Mouse (Mus musculus) layer of hippocampus, postnatal 25 days (tissue): ENCODE measurements around the gene Ltbp4. TPM values are rescaled to one million over a fixed set of nuclear protein-coding genes. Genes with fewer than 3 reads are reported as not detected.
A peak's percentile ranks its signal among the peaks of the same experiment; 100 is the strongest.

Source experiments
- DNase-seq, 2 experiments: peaks; one replicate each; pipeline ENCODE4 v3.0.0; 2022; ENCODE audit warnings: mixed read lengths in 2 of 2, low spot score in 1 of 2; ENCODE audit errors: extremely low spot score in 1 of 2
- total RNA-seq, 2 experiments: library from RNA; stranded (reverse); gene quantifications; 2 replicates each; pipeline ENCODE4 v1.2.3; 2021

The Ltbp4 gene
- total RNA-seq, 2 experiments from 2014 or later, result 47.2 to 61.7 TPM

GRCm38 (mm10) chr7:27329981-27330380 lies 7.5 kb downstream of the Ltbp4 start:
- DNase-seq, result no peak

DNA sequence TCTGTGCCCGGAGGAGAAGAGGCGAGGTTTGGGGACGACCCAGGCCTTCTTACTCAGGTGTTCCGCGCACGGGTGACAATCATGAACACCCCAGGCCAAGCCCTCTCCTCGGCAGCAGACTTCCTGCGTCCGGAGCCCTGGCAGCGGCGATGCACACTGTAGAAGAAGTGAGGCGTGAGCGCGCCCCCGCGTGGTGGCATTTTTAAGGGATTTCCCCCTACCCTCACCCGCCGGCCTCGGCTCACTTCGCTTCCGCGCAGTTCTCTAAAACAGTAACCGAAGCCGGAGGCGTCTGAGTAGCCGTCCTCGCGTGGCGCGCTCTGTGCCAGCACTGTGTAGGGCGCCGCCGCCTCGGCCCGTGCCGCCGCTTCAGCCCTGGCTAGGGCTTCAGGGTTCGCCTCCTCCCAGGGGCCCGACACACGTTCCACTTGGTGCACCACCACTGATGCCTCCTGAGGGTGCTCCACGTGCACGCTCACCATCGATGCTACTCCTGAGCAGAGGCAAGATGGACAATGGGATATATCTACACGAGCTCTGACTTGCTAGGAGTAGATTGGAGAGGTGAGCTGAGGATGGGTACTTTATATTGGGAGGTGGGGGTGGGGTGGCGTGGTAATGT lies 8.1 kb downstream of the Ltbp4 start:
- DNase-seq, result peak; percentile 81 to 93

- DNase-seq, result no peak
Observed at GRCm38 (mm10) chr7:27328648-27329047, 8.8 kb downstream of the Ltbp4 start.

DNA sequence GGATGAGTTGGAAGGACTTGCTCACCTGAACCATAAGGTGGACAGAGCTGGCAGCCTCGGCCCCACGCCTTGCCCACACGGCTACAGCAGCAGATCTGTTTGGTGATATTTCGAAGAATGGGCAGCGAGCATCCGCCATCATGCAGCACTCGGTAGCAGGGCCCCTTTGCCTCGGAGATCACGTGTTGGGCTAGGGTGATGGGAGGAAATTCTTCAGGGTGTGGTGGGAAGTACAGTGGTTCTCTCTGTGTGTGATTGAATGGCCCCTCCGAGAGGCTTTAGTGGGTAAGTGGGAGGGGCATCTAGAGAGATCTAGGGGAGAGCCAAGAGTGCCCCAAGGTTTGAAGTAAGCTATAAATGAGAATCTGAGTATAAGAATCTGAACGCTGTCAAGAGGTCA lies 9.3 kb downstream of the Ltbp4 start:
- no peak for DNase-seq

DNA sequence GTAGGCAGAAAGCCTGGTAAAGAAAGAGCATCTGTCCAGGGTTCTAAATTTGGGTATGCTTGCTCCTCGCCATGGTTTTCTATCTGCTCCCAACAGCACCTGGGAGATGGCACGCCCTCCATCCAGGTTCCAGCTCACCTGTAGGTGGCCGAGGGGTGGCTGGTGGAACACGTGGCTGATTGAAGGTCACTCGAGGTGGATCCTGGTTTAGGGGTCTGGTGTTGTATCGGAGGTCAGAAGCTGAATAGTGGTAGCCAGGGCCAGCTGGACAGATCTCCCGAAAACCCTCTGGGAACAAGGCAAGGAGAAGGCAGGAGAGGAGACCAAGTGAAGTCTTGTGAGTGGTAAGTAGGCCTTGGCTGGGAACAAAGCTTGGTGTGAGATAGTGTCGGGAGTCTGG lies 10.0 kb downstream of the Ltbp4 start:
- no peak for DNase-seq

DNA sequence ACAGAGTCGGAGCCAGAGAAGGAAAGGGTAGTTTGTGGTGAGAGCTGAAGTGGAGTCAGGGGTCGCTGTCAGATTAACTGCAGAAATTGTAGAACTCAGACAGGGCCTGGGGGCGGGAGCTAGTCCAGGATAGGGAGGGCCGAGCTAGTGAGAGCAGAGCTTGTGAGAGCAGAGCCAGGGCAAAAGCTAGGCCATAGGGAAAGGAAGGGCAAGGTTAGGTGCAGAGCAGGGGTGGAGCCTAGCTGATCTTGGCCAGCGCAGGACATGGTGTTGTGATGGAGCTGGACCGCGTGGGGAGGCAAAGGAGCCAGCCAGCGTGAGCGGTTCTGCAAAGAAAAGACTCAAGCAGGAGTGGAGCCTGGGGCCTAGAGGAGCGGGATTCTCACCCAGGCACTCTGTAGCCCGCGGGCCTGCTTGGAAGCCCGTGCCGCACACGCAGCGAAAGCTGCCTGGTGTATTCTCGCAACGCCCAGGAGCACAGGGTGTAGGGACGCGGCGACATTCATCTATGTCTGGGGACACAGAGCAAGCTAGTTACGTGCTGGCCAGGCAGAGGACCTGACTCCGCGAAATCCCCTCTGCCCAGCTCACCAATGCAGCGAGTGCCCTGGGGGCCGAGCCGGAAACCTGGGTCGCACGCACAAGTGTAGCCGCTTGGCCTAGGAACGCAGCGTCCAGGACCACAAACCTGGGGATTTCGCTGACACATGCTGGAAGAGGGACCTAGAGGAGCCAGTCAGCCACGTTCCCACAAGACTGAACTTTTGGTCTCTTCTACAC lies 11.2 kb downstream of the Ltbp4 start:
- DNase-seq, result no peak

DNA sequence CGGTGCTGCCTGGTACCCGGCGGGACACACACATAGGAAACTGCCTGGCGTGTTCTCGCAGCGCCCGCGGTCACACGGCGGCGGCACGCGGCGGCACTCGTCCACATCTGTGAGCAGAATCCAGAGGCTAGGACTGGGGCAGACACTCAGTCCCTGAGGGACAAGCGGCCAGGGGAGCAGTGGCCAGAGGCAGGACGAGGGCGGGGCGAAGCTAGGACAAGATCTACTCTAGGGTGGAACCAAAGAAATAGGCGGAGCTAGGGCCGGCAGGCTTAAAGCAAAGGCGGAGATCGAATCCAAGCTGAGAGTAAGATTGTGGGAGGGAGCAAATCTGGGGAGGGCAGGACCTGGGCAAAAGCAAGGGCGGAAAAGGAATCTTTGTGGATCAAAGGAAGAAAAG lies 11.8 kb downstream of the Ltbp4 start:
- DNase-seq, result no peak

DNA sequence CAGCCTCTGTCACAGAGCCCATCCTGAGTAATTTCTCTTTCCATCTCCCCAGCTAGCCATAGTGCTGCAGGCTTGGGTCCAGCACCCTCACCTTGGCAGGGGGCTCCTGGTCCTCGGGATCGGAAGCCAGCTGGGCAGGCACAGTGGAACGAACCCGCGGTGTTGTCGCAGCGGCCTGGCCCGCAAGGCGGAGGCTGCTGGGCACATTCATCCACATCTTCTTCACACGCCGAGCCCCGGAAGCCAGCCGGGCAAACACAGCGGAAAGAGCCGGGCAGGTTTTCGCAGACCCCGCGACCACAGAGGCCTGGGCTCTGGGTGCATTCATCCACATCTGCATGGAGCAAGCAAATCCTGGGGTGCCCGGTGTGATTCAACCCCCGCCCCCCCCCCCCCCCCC lies 12.6 kb downstream of the Ltbp4 start:
- DNase-seq, result no peak

GRCm38 (mm10) chr7:27324161-27324560 lies 13.3 kb downstream of the Ltbp4 start:
- DNase-seq, result no peak

DNA sequence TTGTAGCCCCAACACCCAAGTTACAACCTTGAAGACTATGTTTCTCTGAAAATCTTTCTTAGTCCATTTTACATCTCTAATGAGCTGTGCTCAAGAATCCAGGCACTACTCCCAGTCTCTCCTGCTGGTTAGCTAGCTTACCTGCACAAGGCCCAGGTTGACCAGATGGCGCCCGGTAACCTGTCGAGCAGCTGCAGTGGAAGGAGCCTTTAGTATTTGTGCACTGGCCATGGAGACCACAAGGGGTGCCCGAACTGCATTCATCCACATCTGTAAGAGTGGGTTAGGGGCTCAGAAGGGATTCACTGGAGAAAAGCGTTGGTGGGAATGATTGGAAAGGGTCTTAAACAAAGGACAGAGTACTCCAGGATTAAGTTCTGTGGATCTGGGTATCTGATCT lies 14.5 kb downstream of the Ltbp4 start:
- DNase-seq, result no peak

GRCm38 (mm10) chr7:27322291-27322690 lies 15.2 kb downstream of the Ltbp4 start:
- DNase-seq, result no peak

DNA sequence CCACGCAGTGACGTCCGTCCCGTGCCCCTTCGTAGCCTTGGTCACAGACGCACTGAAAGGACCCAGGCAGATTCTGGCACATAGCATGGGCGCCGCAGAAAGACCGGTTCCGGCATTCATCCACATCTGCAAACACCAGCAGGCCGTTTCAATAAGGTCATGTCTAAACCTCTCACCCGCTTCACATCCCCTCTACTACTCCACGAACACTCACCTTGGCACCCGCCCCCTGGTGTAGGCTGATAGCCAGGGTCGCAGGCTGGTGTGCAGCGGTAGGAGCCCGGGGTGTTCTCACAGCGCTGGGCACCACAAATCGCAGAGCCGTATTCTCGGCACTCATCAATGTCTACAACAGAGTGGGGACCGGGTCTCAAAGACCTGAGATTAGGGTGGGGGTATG lies 18.1 kb downstream of the Ltbp4 start:
- no peak for DNase-seq

DNA sequence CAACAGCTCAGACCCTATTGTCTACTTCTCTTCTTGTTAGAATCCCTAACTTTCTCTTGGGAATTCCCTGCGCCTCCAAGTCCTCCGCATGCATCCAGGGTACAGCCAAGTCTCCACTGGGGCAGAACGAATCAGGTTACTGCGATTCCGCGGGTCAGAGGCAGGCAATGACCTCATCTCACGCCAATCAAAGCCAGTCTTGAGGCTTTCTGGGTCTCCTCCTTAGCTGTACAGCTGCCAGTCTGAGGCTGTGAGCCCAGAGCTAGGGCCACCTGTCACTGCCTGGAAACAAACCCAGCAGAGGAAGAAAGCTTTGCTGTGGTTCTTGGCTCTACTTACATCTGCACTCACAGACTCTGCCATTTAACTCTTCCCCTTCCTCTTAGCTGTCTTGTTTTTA lies 21.5 kb downstream of the Ltbp4 start:
- DNase-seq, result no peak

DNA sequence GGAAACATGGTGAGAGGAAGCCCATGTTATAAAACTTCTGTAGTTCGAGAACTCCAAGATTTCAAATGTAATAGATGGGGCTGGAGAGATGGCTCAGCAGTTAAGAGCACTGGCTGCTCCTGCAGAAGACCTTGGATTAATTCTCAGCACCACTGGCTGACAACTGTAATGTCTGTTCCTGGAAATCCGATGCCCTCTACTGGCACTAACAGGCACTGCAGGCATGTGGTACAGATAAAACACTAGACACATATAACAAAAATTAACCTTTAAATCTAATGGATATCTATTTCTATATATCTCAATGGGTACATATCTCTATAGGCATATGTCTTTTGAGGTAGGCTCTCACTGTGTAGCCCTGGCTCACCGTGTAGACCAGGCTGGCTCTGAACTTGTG lies 23.1 kb downstream of the Ltbp4 start:
- DNase-seq, result no peak

DNA sequence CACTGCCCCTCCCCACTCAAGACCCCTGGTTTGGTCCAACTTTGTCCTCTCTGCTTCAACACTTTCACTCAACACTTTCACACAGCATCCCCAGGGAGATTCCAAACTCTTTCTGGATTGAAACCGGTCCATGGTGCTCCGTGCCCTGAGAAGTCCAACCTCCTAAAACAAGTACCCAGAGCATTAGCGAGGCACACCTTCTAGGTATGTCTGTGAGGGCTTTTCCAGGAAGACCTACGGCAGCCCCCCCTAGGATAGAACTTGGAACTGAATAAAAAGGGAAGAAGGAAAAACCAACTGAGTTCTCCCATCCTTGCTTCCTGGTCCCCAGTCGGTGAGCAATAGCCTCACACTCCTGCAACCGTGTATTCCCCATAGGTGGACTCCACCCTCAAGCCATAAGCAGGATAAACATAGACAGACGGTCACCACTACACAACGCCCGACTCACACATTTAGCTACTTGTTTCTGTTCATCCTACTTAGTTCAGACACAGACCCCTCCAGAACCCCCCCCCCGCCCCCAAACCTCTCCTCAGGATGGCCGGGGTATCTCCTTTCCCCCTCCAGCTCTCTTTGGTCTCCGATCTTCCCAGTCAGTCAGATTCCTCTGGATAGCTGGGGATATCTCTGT lies 25.7 kb downstream of the Ltbp4 start:
- DNase-seq, result no peak

DNA sequence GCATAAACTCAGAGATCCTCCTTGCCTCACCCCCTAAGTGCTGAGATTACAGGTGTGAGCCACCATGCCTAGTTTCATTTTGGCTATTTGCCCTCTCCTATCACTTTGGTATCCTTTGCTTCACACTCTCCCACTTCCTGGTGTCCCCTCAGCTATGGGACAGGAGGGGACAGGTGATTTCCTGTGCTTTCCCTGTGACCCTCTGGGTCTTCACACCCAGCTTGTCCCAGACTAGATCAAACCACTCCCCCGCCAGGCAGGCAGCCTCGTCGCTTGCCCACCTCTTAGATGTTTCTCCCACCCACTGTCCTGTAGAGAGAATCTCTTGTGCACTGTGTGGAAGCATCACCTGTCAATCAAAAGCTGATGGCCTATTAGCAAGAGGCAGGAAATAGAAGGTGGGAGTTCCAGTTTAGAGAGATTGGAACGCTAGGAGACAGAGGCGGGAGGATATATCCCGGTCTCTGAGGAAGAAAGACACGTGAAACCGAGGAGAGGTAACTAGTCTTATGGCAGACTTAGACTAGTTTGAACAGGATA lies 26.4 kb downstream of the Ltbp4 start:
- DNase-seq, result no peak

- no peak for DNase-seq
Observed at GRCm38 (mm10) chr7:27310306-27310705, 27.2 kb downstream of the Ltbp4 start.

DNA sequence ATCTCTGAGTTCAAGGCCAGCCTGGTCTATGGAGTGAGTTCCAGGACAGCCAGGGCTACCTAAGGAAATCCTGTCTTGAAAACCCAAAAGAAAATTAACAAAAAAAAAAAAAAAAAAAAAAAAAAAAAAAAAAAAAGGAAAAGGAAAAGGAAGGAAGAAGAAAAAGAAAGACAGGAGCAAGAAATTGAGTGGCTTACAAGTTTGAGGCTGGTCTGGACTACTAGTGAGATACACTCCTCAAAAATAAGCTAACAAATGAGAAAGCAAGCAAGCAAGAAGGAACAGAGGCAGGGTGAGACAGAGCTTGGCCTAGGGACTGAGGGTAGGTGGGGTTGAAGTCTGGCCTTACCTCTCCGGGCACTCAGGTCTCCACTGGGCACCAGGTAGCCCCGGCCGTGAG lies 27.7 kb downstream of the Ltbp4 start:
- no peak for DNase-seq

DNA sequence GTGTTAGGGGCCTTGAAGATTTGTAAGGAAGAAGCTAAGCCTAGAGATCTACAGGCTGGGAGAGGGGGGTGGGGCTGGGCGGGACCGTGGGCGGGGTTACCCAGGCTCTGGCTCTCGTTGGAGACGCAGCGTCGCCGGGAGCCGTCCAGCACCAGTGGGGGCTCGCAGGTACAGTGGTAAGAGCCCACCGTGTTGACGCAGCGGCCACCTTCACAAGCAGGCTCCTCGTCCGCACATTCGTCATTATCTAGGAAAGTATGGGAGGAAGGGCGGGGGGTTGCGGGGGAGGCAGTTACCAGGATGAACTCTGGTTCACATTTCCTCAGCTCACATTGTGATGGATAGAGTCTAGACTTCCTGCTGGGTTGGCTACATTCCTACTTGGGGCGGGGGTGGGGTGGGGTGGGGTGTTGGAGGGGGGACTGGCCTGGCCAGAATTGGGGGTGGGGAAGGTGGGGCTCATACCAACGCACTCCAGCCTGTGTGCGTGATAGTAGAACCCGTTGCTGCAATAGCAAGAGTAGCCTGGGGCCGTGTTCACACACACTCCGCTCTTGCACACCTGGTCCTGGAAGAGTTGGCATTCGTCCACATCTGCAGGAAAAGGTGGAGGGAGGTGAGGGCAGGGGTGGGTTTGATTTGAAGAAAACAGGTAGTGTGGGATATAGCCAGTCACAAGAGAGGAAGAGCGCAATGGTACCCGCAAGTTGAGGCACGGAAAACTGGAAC lies 28.5 kb downstream of the Ltbp4 start:
- DNase-seq, result no peak

- no peak for DNase-seq
Observed at GRCm38 (mm10) chr7:27307551-27307950, 29.9 kb downstream of the Ltbp4 start.
